In genomic region chr9:68956938-68957573, GRCm38 (mm10) we compare ENCODE assay signal across 9 mouse cellular contexts.
DNase-seq lines count a peak whose midpoint lies in the region; ATAC-seq and TF ChIP-seq lines count a peak whose summit lies in the region.
"Had no signal": no experiment of that assay in that cellular context is flagged by ENCODE, and none has a peak within 500 bp of the region (broad histone marks: within the 10 kb centered on the region; RNA-seq: fewer than 3 reads in every experiment).

No protein-coding gene starts in this region.

- no peak; the same call in 1 of the 2 replicates for ATAC-seq in forebrain, postnatal 0 days
- ATAC-seq in forebrain, embryonic 15.5 days (replicated peaks), result no peak
- ATAC-seq in granulocyte monocyte progenitor cell, adult 5-6 weeks (replicated peaks; ENCODE audit: poor library complexity, severe bottlenecking), result peak; percentile 66
- no peak for ATAC-seq in lung, embryonic 14.5 days (ENCODE audit: insufficient read depth)

- H3K4me2 ChIP-seq in forebrain, postnatal 0 days (ENCODE audit: low read depth), result no peak overlapping the region
- H3K4me2 ChIP-seq in forebrain, embryonic 15.5 days (replicated peaks), result no peak overlapping the region
- H3K4me2 ChIP-seq in lung, embryonic 14.5 days, result no peak overlapping the region
- H3K4me2 ChIP-seq: neural tube, embryonic 13.5 days had no signal

- H3K27me3 ChIP-seq in forebrain, postnatal 0 days (ENCODE audit: insufficient read depth, low read length), result no peaks in the 10 kb centered on the region
- no peaks in the 10 kb centered on the region for H3K27me3 ChIP-seq in forebrain, embryonic 15.5 days
- no peaks in the 10 kb centered on the region for H3K27me3 ChIP-seq in lung, embryonic 14.5 days (ENCODE audit: insufficient read depth, low read length)
- no peaks in the 10 kb centered on the region for H3K27me3 ChIP-seq in splenic B cell, adult 2 months (ENCODE audit: control insufficient read depth, insufficient read depth, low read length, poor library complexity, severe bottlenecking)

- peak; percentile 58 for TF ChIP-seq CTCF in forebrain, postnatal 0 days (IDR thresholded peaks at IDR 0.05; ENCODE audit: low read depth)
- TF ChIP-seq CTCF in lung, embryonic 14.5 days (IDR thresholded peaks at IDR 0.05; ENCODE audit: low read depth), result peak; percentile 63

- no peak overlapping the region for H3K27ac ChIP-seq in forebrain, postnatal 0 days (ENCODE audit: low read depth, low read length)
- no peak overlapping the region for H3K27ac ChIP-seq in forebrain, embryonic 15.5 days (replicated peaks)
- no peak overlapping the region for H3K27ac ChIP-seq in lung, embryonic 14.5 days (ENCODE audit: low read depth)
- H3K27ac ChIP-seq: neural tube, embryonic 13.5 days had no signal

- DNase-seq in forebrain, postnatal 0 days, result peak; percentile 52
- DNase-seq in ovary, adult 18-20 months (ENCODE audit: low spot score), result peak; percentile 9
- DNase-seq in ovary, postnatal 10 days (ENCODE audit: low spot score), result no peak
- DNase-seq in cerebellum, adult 18-20 months, result peak; percentile 74 to 80
- peak; percentile 70 for DNase-seq in lung, embryonic 14.5 days
- DNase-seq in splenic B cell, adult 2 months (ENCODE audit: low read depth, low spot score), result peak; percentile 65

- no peaks in the 10 kb centered on the region for H3K9me3 ChIP-seq in forebrain, postnatal 0 days (ENCODE audit: low read length)
- no peaks in the 10 kb centered on the region for H3K9me3 ChIP-seq in forebrain, embryonic 15.5 days
- H3K9me3 ChIP-seq in lung, embryonic 14.5 days (ENCODE audit: low read depth, low read length), result no peaks in the 10 kb centered on the region
- H3K9me3 ChIP-seq: neural tube, embryonic 13.5 days had no signal

- 69% methylated on average over 5 of the region's 5 CpGs for WGBS in forebrain, postnatal 0 days
- 61% methylated on average over 5 of the region's 5 CpGs for WGBS in forebrain, embryonic 15.5 days
- 56% methylated on average over 5 of the region's 5 CpGs for WGBS in lung, embryonic 14.5 days

- H3K4me1 ChIP-seq in forebrain, postnatal 0 days (ENCODE audit: insufficient read depth), result no peaks in the 10 kb centered on the region
- peaks cover 8% of the 10 kb centered on the region for H3K4me1 ChIP-seq in forebrain, embryonic 15.5 days
- no peaks in the 10 kb centered on the region; the same call in 1 of the 2 replicates for H3K4me1 ChIP-seq in lung, embryonic 14.5 days (ENCODE audit: insufficient read depth)

- H3K36me3 ChIP-seq in forebrain, postnatal 0 days (ENCODE audit: insufficient read depth), result no peaks in the 10 kb centered on the region
- H3K36me3 ChIP-seq in forebrain, embryonic 15.5 days, result no peaks in the 10 kb centered on the region
- no peaks in the 10 kb centered on the region for H3K36me3 ChIP-seq in lung, embryonic 14.5 days (ENCODE audit: insufficient read depth)
- H3K36me3 ChIP-seq in splenic B cell, adult 2 months (ENCODE audit: control insufficient read depth, insufficient read depth, low read length, poor library complexity, severe bottlenecking), result no peaks in the 10 kb centered on the region
- H3K36me3 ChIP-seq: neural tube, embryonic 13.5 days had no signal

- no peak overlapping the region for H3K4me3 ChIP-seq in forebrain, postnatal 0 days (ENCODE audit: low read depth, low read length)
- H3K4me3 ChIP-seq in forebrain, embryonic 15.5 days, result no peak overlapping the region
- H3K4me3 ChIP-seq in lung, embryonic 14.5 days (ENCODE audit: low read depth, low read length), result no peak overlapping the region
- H3K4me3 ChIP-seq: neural tube, embryonic 13.5 days had no signal

- H3K9ac ChIP-seq in forebrain, postnatal 0 days, result no peak overlapping the region
- H3K9ac ChIP-seq in forebrain, embryonic 15.5 days (replicated peaks), result no peak overlapping the region
- no peak overlapping the region for H3K9ac ChIP-seq in lung, embryonic 14.5 days
- H3K9ac ChIP-seq: neural tube, embryonic 13.5 days had no signal
